In genomic region chr15:103503251-103503600, GRCm38 (mm10) we compare ENCODE assay signal across 8 mouse cellular contexts. TPM values are rescaled to one million over a fixed set of nuclear protein-coding genes. Genes with fewer than 3 reads are reported as not detected.
DNase-seq lines count a peak whose midpoint lies in the region; ATAC-seq and TF ChIP-seq lines count a peak whose summit lies in the region.

No protein-coding gene starts in this region.

- no peak for TF ChIP-seq CTCF in kidney, adult 2 months (conservative IDR thresholded peaks at IDR 0.05; ENCODE audit: insufficient read depth, insufficient read length, low read depth, low read length)
- no peak for TF ChIP-seq CTCF in cortical plate, adult 2 months (IDR thresholded peaks at IDR 0.05; ENCODE audit: extremely low read depth, insufficient read depth, low read length)

- peak; percentile 81 for ATAC-seq in hindbrain, embryonic 12.5 days (ENCODE audit: low FRiP score)
- ATAC-seq in midbrain, embryonic 13.5 days, result peak; percentile 88

- H3K4me2 ChIP-seq in hindbrain, embryonic 12.5 days (replicated peaks), result peak overlapping the region; percentile 97
- H3K4me2 ChIP-seq in midbrain, embryonic 13.5 days (replicated peaks), result peak overlapping the region; percentile 93

- no peak for TF ChIP-seq POLR2A in kidney, adult 2 months (IDR thresholded peaks at IDR 0.05; ENCODE audit: low read depth, low read length)
- TF ChIP-seq POLR2A in cortical plate, adult 2 months (IDR thresholded peaks at IDR 0.05; ENCODE audit: extremely low read depth, insufficient read depth, low read length), result no peak

- H3K27ac ChIP-seq in kidney, adult 2 months (ENCODE audit: insufficient read depth, low read depth, low read length), result no peak overlapping the region
- peak overlapping the region; percentile 92 for H3K27ac ChIP-seq in cortical plate, adult 2 months (ENCODE audit: insufficient read depth, low read length)
- peak overlapping the region; percentile 79 for H3K27ac ChIP-seq in hindbrain, embryonic 12.5 days
- peak overlapping the region; percentile 88 for H3K27ac ChIP-seq in midbrain, embryonic 13.5 days

- peak overlapping the region; percentile 44 for H3K4me3 ChIP-seq in kidney, adult 2 months (ENCODE audit: insufficient read depth, low read depth, low read length)
- H3K4me3 ChIP-seq in cortical plate, adult 2 months (ENCODE audit: insufficient read depth, low read length), result peak overlapping the region; percentile 72
- H3K4me3 ChIP-seq in hindbrain, embryonic 12.5 days, result peak overlapping the region; percentile 69
- H3K4me3 ChIP-seq in midbrain, embryonic 13.5 days (replicated peaks), result peak overlapping the region; percentile 64

- H3K27me3 ChIP-seq in kidney, adult 2 months (replicated peaks; ENCODE audit: control insufficient read depth, insufficient read depth, low read length), result no peaks in the 10 kb centered on the region; the same call in 1 of the 2 replicates
- 0 out of 2 replicates have a peak, but pooled peaks cover 10% of the 10 kb centered on the region for H3K27me3 ChIP-seq in hindbrain, embryonic 12.5 days
- H3K27me3 ChIP-seq in midbrain, embryonic 13.5 days, result peaks cover 8% of the 10 kb centered on the region; the same call in 1 of the 2 replicates

- no peaks in the 10 kb centered on the region for H3K4me1 ChIP-seq in kidney, adult 2 months (ENCODE audit: control insufficient read depth, insufficient read depth, low read length)
- H3K4me1 ChIP-seq in cortical plate, adult 2 months (ENCODE audit: control insufficient read depth, insufficient read depth, low read length), result peaks cover 4% of the 10 kb centered on the region; the same call in 1 of the 2 replicates
- peaks cover 23% of the 10 kb centered on the region for H3K4me1 ChIP-seq in hindbrain, embryonic 12.5 days
- H3K4me1 ChIP-seq in midbrain, embryonic 13.5 days (replicated peaks), result peaks cover 53% of the 10 kb centered on the region

- no peak for DNase-seq in kidney, adult 2 months
- no peak for DNase-seq in kidney, postnatal 25 days
- DNase-seq in cerebellum, postnatal 25 days, result no peak
- DNase-seq in embryo, embryonic 11 days, result no peak
- no peak for DNase-seq in embryo, embryonic 10.5 days (ENCODE audit: low spot score)

- 2% methylated on average over 15 of the region's 15 CpGs for WGBS in kidney, adult 2 months
- under 1% methylated on average over 15 of the region's 15 CpGs for WGBS in hindbrain, embryonic 12.5 days
- WGBS in midbrain, embryonic 13.5 days, result 0% methylated on average over 15 of the region's 15 CpGs

- H3K36me3 ChIP-seq in kidney, adult 2 months (ENCODE audit: control insufficient read depth, insufficient read depth, low read length), result no peaks in the 10 kb centered on the region
- H3K36me3 ChIP-seq in hindbrain, embryonic 12.5 days, result no peaks in the 10 kb centered on the region
- no peaks in the 10 kb centered on the region for H3K36me3 ChIP-seq in midbrain, embryonic 13.5 days

- H3K9ac ChIP-seq in hindbrain, embryonic 12.5 days, result peak overlapping the region; percentile 85
- peak overlapping the region; percentile 87 for H3K9ac ChIP-seq in midbrain, embryonic 13.5 days (replicated peaks)

- no peaks in the 10 kb centered on the region for H3K9me3 ChIP-seq in hindbrain, embryonic 12.5 days (replicated peaks)
- no peaks in the 10 kb centered on the region for H3K9me3 ChIP-seq in midbrain, embryonic 13.5 days

RNA-seq across cellular contexts. Expression of gene Pde1b, which starts 0.4 kb away (rescaled TPM):
- polyA plus RNA-seq in kidney, adult 2 months (2012; rRNA removed), result 2.0 and 2.8 TPM in 2 replicates
- polyA plus RNA-seq in cortical plate, adult 2 months (2012; rRNA removed), result 129 and 208 TPM in 2 replicates
- polyA plus RNA-seq in hindbrain, embryonic 12.5 days (2016; fragmentation: Nextera tagmentation; extraction: Ambion mirVana), result 51.6 and 54.2 TPM in 2 replicates
- 67.5 and 70.8 TPM in 2 replicates for polyA plus RNA-seq in midbrain, embryonic 13.5 days (2015; fragmentation: Nextera tagmentation; extraction: Ambion mirVana)

RNA-seq across cellular contexts. Expression of gene Ppp1r1a, which starts 34.6 kb away (rescaled TPM):
- 253 and 258 TPM in 2 replicates for polyA plus RNA-seq in kidney, adult 2 months (2012; rRNA removed)
- polyA plus RNA-seq in cortical plate, adult 2 months (2012; rRNA removed), result 171 and 174 TPM in 2 replicates
- 55.2 and 56.1 TPM in 2 replicates for polyA plus RNA-seq in hindbrain, embryonic 12.5 days (2016; fragmentation: Nextera tagmentation; extraction: Ambion mirVana)
- polyA plus RNA-seq in midbrain, embryonic 13.5 days (2015; fragmentation: Nextera tagmentation; extraction: Ambion mirVana), result 84.8 and 86.8 TPM in 2 replicates

RNA-seq across cellular contexts. Expression of gene Nckap1l, which starts 49.6 kb away (rescaled TPM):
- polyA plus RNA-seq in kidney, adult 2 months (2012; rRNA removed), result 3.0 and 5.9 TPM in 2 replicates
- 7.1 and 7.7 TPM in 2 replicates for polyA plus RNA-seq in cortical plate, adult 2 months (2012; rRNA removed)
- polyA plus RNA-seq in hindbrain, embryonic 12.5 days (2016; fragmentation: Nextera tagmentation; extraction: Ambion mirVana), result 2.1 TPM in 2 replicates
- 1.2 and 1.8 TPM in 2 replicates for polyA plus RNA-seq in midbrain, embryonic 13.5 days (2015; fragmentation: Nextera tagmentation; extraction: Ambion mirVana)

RNA-seq across cellular contexts. Expression of gene Gtsf2, which starts 55.0 kb away (rescaled TPM):
- polyA plus RNA-seq in kidney, adult 2 months (2012; rRNA removed), result not detected in 2 replicates
- not detected in 2 replicates for polyA plus RNA-seq in cortical plate, adult 2 months (2012; rRNA removed)
- not detected in 2 replicates for polyA plus RNA-seq in hindbrain, embryonic 12.5 days (2016; fragmentation: Nextera tagmentation; extraction: Ambion mirVana)
- not detected in 2 replicates for polyA plus RNA-seq in midbrain, embryonic 13.5 days (2015; fragmentation: Nextera tagmentation; extraction: Ambion mirVana)

Comparison
In these comparisons a context has a peak if more than half of its experiments do, and no peak if none do; other contexts are left out.
1. RNA of gene Pde1b, which starts 0.4 kb away (polyA plus RNA-seq): 129 to 208 TPM in cortical plate, adult 2 months, 67.5 to 70.8 TPM in midbrain, embryonic 13.5 days and 51.6 to 54.2 TPM in hindbrain, embryonic 12.5 days; 2.0 to 2.8 TPM in kidney, adult 2 months; every median in the first group is over 10 times any median in the second.
2. Peak in every context shown above with its lines, with median percentiles within 50 percentile points of each other: H3K4me3 ChIP-seq.